Mouse (Mus musculus) neural tube, embryonic 12.5 days (tissue): ENCODE data around the gene Prlr. TPM values are rescaled to one million over a fixed set of nuclear protein-coding genes. Genes with fewer than 3 reads are reported as not detected.

ENCODE experiments used
- ATAC-seq: fragments of 200-750 bp; cut with Nextera tagmentation; 2 replicates; pipeline ENCODE4 v1.8.0; 2017; ENCODE audit warnings: low read depth, mild to moderate bottlenecking, moderate TSS enrichment, moderate library complexity; ENCODE audit not compliant: low FRiP score
- H3K27ac ChIP-seq: fragments of 300-500 bp; sonication (generic); 2 replicates; pipeline ENCODE4 v1.5.1; 2016
- H3K27me3 ChIP-seq: fragments of 300-500 bp; sonication (generic); replicated peaks from 2 replicates; pipeline ENCODE4 v1.6.1; 2016; ENCODE audit warnings: mild to moderate bottlenecking
- H3K36me3 ChIP-seq: fragments of 300-500 bp; sonication (generic); 2 replicates; pipeline ENCODE4 v1.6.1; 2016; ENCODE audit warnings: mild to moderate bottlenecking
- H3K4me1 ChIP-seq: fragments of 300-500 bp; sonication (generic); 2 replicates; pipeline ENCODE4 v1.6.1; 2016
- H3K4me2 ChIP-seq: fragments of 300-500 bp; sonication (generic); replicated peaks from 2 replicates; pipeline ENCODE4 v1.6.1; 2016; ENCODE audit warnings: mild to moderate bottlenecking
- H3K4me3 ChIP-seq: fragments of 300-500 bp; sonication (generic); 2 replicates; pipeline ENCODE4 v1.5.1; 2016
- H3K9ac ChIP-seq: fragments of 300-500 bp; sonication (generic); 2 replicates; pipeline ENCODE4 v1.6.1; 2016; ENCODE audit warnings: mild to moderate bottlenecking
- H3K9me3 ChIP-seq: fragments of 300-500 bp; sonication (generic); 2 replicates; pipeline ENCODE4 v1.6.1; 2016; ENCODE audit warnings: mild to moderate bottlenecking
- WGBS: fragments of 180-500 bp; shearing (Covaris S2); methylation state at CpG from one replicate; pipeline ENCODE4 v1.1.7; 2016; 5-methylcytosine and 5-hydroxymethylcytosine counted together
- polyA plus RNA-seq: library from polyadenylated mRNA; unstranded; fragments of >200 nt; fragmentation: Nextera tagmentation; extraction: Ambion mirVana; gene quantifications from 2 replicates; pipeline ENCODE4 v1.2.1, GENCODE M21; 2016

Prlr gene
- polyA plus RNA-seq, 1 experiment from 2014 or later, result 0.37 TPM

DNA sequence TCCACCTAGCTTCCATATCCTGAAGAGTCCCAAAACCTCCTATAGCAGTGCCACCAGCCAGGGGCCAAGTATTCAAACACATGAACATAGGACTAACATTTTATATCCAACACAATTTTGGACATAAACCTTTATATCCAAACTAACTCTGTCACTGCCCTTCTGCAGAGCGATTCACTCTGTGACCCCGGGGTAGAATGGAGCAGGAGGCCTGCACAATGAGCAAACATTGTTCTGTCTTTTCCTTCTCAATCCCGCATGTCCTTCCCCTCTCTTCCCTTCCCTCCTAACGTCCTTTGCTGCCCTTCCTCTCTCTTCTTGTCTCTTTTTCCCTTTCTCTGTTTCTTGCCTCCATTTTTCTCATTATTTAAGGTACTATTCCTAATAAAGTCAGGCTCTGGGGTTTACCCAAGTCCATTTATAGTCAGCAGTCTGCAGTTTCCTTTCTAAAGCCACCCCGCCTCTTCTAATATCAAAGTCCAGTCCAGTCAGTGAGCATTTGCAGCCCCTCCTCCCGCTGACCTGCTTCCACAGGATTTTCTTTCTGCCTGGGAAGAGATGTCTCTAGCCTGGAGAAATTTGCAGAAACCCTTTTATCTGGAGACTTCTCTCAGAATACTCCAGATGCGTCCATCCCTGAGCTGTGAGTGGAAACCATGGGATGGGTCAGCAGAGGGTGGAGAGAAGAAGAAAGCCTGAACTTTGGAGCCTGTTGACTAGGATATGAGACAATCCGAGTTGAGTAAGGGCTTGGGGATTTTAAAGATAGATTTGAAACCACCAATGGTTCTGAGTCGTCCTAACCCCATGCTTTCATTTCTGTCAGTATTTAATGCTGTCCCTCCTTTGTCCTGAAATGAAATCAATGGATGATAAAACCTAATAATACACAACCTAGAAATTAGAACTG, 181.3 kb downstream of the Prlr start, which contains the start of gene Agxt2:
Gene Agxt2, plus strand, starts transcription at position 494 of the 910 bp plus-strand sequence.
- no peaks in the 10 kb centered on the region for H3K36me3 ChIP-seq
- no peaks in the 10 kb centered on the region for H3K4me1 ChIP-seq
- WGBS, result 82% methylated on average over 9 of the region's 9 CpGs
- no peak for ATAC-seq
- H3K9me3 ChIP-seq, result no peaks in the 10 kb centered on the region
- H3K27ac ChIP-seq, result no peak within 1 kb of the TSS
- no peak within 1 kb of the TSS for H3K4me2 ChIP-seq
- no peaks in the 10 kb centered on the region for H3K27me3 ChIP-seq
- no peak within 1 kb of the TSS for H3K4me3 ChIP-seq
- no peak within 1 kb of the TSS for H3K9ac ChIP-seq

DNA sequence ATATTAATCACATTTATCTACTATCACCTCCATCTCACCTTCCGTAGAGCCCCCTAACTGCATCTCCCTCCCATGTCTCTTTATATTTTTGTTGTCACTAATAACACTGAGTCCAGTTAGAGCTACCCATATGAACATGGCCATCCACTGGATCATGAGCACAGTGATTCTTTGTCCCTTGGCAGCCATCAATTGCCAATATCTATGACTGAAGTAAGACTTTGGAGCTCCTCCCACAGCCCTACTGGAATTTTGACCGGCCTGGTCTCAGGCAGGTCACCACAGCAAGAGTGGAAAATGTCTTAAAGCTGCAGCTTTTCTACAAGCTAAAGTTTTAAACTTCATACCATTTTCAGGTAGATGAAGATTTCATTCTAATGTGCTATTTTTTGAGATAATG, 189.3 kb downstream of the Prlr start:
- WGBS, result 98% methylated on average over 2 of the region's 2 CpGs
- no peak for ATAC-seq
- H3K36me3 ChIP-seq, result no peaks in the 10 kb centered on the region

DNA sequence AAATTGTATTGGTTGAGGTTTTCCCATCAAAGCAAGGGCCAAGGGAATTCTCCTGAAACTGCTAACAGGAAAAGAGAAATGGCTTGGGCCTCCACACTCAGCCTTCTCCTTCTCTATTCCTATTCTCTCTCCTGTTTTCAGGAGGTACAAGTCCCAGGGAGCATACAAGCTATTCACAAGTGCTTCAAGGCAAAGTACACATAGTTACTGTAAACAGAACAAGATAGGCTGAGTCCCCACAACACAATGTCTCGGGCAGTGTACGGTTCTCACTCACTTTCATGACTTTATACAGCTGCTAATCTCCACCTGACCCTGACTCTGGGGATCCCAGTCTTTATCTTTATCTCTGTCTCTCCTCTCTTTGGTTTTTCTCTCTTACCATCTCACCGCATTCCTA, 198.4 kb downstream of the Prlr start:
- 69% methylated on average over 3 of the region's 3 CpGs for WGBS
- H3K27ac ChIP-seq, result no peak overlapping the region
- H3K4me2 ChIP-seq, result no peak overlapping the region
- H3K4me3 ChIP-seq, result no peak overlapping the region
- no peak overlapping the region for H3K9ac ChIP-seq
- H3K4me1 ChIP-seq, result no peaks in the 10 kb centered on the region
- H3K27me3 ChIP-seq, result no peaks in the 10 kb centered on the region
- H3K9me3 ChIP-seq, result no peaks in the 10 kb centered on the region
- ATAC-seq, result no peak
- no peaks in the 10 kb centered on the region for H3K36me3 ChIP-seq

More for the DNA sequence above, 189.3 kb downstream of the Prlr start:
- Histone ChIP-seq H3K27ac (no peak overlapping the region), H3K4me1 (no peaks in the 10 kb centered on the region), H3K4me2 (no peak overlapping the region), H3K9me3 (no peaks in the 10 kb centered on the region), H3K27me3 (no peaks in the 10 kb centered on the region), H3K9ac (no peak overlapping the region), H3K4me3 (no peak overlapping the region)

DNA sequence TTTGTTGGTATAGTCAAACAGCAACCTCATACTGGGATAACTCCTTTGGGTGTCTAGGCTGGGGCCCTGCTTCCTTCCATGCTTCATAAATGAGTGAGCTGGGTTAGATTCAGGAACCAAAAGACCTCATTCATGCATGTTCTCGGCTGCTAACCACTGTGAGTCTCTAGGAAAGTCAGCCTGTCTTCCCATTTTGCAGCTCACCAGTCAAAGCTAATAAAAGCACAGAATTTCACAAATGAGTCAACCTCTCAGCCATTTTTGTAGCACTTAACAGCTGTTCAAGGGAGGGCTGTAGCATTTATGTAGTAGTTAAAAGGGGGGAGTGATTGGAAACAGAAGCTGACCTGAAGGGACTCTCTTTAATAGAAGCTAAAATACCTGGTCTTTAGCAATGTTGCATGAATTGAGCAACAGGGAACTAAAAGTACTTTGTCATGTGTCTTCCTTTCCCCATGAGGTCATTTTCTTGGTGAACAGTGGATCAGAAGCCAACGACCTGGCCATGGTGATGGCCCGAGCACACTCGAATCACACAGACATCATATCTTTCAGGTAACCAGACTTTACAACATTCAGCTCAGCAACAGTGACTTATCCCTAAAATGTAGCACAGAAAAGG, 201.4 kb downstream of the Prlr start:
- Histone ChIP-seq H3K9me3 (no peaks in the 10 kb centered on the region), H3K27me3 (no peaks in the 10 kb centered on the region), H3K9ac (no peak overlapping the region), H3K4me1 (no peaks in the 10 kb centered on the region), H3K4me3 (no peak overlapping the region), H3K4me2 (no peak overlapping the region), H3K27ac (no peak overlapping the region), H3K36me3 (no peaks in the 10 kb centered on the region)
- 85% methylated on average over 4 of the region's 4 CpGs for WGBS
- ATAC-seq, result no peak

DNA sequence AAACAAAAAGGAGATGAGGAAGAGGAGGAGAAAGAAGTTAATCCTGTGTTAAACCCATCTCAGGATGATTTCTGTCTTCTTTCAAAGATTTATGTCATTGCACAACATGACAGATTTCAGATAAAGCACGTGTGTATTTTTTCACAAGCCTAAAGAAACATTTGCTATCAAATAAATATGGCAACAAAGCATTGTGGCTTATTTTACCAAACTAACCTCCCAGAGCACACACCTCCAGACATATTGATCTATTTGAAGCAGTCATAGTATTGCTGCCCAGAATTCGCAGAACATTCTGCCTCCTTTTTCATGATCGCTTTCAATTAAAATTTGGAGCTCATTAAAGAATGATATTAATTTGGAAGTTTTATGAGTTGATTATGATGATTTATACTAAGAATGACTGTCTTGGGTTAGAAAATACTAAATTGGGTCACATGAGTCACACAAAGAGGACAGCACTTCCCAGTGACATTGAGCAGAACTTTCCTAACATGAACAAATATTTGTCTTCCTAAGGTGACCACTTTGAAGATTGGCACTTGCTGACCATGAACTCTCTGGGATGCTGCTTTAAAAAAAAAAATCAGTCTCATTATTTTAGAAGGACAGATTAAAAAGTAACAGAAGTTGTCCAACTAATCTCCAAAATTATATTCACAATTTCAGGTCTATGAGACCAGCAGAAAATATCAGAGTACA, 202.9 kb downstream of the Prlr start:
- Histone ChIP-seq H3K4me2 (no peak overlapping the region), H3K36me3 (no peaks in the 10 kb centered on the region), H3K27me3 (no peaks in the 10 kb centered on the region), H3K4me1 (no peaks in the 10 kb centered on the region), H3K9ac (no peak overlapping the region), H3K4me3 (no peak overlapping the region), H3K9me3 (no peaks in the 10 kb centered on the region), H3K27ac (no peak overlapping the region)
- ATAC-seq, result no peak
- 96% methylated on average over 3 of the region's 3 CpGs for WGBS

DNA sequence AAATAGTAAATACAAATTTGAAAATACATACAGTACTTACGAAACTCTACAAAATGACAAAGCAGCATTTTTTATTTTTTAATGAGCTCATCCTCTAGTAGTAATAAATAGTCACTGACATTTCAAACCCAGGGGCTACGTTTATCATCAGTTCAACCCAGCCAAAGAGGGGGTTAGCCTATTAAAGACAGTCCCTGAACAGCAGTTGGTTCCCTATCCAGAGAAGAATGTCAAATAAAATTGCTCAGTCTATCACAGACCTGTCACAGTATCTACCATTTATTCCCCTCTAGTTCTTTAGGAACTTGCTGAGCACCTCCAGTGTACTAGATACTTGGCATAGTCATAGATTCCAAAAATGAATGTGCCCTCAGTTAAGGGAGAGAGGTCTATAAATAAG, 210.2 kb downstream of the Prlr start:
- no peaks in the 10 kb centered on the region for H3K36me3 ChIP-seq
- 68% methylated on average over 2 of the region's 2 CpGs for WGBS
- no peaks in the 10 kb centered on the region for H3K27me3 ChIP-seq
- ATAC-seq, result no peak
- H3K4me2 ChIP-seq, result no peak overlapping the region
- H3K9me3 ChIP-seq, result no peaks in the 10 kb centered on the region
- no peak overlapping the region for H3K27ac ChIP-seq
- H3K4me3 ChIP-seq, result no peak overlapping the region
- H3K4me1 ChIP-seq, result no peaks in the 10 kb centered on the region
- H3K9ac ChIP-seq, result no peak overlapping the region

Other genes starting within 250 kb of the Prlr start
- not detected in 2 replicates for gene Gm21973, start 148.1 kb downstream of the Prlr start, polyA plus RNA-seq
- gene Agxt2, start 181.3 kb downstream of the Prlr start, polyA plus RNA-seq, result not detected in 2 replicates